Mouse (Mus musculus) spleen, adult 18-20 months (tissue): Measurements from ENCODE around the gene Cfap77.
"Not testable (repeated sequence)": the region's sequence is repeated elsewhere in the genome, so short reads cannot be mapped to it uniquely, and the experiment has no call there.

Source experiments
- DNase-seq, 2 experiments: peaks; one replicate each; pipeline ENCODE4 v3.0.0; 2022; ENCODE audit warnings: mixed read lengths in 2 of 2

Gene Cfap77

GRCm38 (mm10) chr2:29054991-29055390 is at the start of gene Cfap77:
Gene Cfap77, minus strand, starts transcription at chr2:29055066.
- DNase-seq: peak; percentile 53 to 75

DNA sequence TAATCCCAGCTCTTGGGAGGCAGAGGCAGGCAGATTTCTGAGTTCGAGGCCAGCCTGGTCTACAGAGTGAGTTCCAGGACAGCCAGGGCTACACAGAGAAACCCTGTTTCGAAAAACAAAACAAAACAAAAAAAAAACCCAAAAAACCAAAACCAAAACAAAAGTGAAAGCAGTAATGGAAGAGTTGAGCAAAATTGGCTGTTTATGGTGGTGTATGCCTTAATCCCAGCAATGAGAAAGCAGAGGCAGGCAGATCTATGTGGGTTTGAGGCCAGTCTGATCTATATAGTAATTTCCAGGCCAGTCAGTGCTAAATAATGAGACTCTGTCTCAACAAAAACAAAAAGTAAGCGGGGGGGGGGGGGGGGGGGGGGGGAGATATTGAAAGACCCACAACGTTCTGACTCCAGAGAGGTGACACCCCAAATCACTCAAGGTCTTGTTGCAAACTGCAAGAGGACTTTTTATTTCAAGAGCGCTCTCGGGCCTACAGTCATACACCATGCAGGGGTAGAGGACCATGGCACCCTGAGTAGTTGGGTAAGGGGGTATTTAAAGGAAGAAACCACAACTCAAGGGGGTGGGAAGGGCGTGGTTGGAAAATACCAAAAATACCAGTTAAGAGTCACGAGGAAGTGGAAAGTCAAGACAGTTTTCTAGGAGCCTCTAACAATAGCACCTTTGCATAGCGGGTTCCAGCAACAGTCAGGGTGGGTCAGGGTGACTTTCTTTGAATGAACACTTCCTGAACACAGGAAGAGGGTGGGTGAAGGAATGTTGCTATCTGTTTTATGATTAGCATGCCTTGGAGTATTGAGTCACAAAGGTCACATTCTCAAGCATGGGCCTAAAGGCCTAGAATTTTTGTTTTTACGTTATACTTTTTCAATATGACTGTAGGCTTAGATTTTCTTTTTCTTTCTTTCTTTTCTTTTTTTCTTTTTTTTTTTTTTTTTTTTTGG is 47.8 kb upstream of the Cfap77 start:
- not testable (repeated sequence) for DNase-seq

- no peak for DNase-seq
These were observed 46.1 kb upstream of the Cfap77 start for GRCm38 (mm10) chr2:29100822-29101534.

- DNase-seq: no peak
These were observed 44.8 kb upstream of the Cfap77 start for GRCm38 (mm10) chr2:29099646-29100045.

GRCm38 (mm10) chr2:29098786-29099185 is 43.9 kb upstream of the Cfap77 start:
- DNase-seq: no peak

DNA sequence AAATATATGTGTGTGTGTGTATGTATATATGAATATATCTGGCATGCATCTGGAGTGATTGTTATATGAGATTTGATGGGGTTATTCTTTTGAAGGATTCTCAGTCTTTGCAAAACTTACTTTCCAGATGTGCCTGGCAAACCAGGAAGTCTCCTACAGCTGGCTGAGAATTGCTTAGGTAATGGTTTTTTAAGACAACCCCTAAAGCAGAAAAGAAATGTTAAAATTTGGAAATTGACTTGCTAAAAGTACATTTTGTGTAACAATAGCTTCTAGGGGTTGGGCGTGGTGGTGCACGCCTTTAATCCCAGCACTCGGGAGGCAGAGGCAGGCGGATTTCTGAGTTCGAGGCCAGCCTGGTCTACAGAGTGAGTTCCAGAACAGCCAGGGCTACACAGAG is 43.1 kb upstream of the Cfap77 start:
- DNase-seq: not testable (repeated sequence)

DNA sequence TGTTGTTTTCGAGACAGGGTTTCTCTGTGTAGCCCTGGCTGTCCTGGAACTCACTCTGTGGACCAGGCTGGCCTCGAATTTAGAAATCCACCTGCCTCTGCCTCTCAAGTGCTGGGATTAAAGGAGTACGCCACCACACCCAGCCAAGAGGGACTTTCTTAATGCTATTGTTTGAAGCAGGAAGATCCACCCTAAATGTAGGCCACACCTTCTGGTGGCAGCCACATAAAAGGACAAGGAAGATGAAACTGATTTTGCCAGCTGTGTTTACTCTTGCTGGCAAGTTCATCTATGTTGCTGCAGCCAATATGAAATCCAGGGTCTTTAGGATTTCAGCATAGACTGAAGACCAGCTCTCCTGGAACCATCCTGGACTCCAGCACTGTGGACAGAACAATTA is 42.6 kb upstream of the Cfap77 start:
- no peak for DNase-seq

DNA sequence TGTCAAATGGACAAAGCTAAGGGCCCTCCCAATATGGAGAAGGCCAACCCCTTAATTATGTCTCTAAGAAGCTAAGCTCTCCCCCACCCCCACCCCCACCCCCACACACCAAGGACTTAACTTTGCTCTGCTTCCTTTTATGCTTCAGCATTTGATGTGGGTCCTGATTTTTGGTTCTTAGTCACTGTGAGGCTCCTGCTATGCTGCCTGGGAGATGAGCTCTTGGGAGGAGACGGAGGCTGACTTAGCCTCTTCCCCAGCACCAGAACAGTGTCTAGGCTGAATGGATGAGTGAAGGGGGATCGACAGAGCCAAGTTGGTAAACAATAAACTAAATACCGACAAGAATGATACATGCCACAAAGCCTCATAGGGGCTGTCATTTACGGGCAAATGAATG is 41.9 kb upstream of the Cfap77 start:
- DNase-seq: no peak

- DNase-seq: no peak
These were observed 40.8 kb upstream of the Cfap77 start for GRCm38 (mm10) chr2:29095674-29096073.

DNA sequence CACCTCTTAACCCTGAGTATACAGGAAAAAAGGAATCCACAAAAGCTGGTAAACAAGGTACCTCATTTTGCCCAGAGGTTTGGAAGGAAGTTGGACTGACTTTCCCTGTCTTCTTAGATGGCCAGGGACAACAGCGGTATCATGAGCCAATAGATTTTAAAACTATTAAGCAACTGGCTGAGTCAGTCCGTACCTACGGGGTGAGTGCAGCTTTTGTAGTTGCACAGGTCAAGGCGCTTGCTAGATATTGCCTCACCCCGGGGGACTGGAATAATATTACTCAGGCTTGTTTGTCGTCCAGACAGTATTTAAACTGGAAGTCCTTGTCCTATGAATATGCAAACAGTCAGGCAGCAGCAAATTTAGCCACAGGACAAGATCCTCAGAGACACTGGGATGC is 34.4 kb upstream of the Cfap77 start:
- DNase-seq: not testable (repeated sequence)

DNA sequence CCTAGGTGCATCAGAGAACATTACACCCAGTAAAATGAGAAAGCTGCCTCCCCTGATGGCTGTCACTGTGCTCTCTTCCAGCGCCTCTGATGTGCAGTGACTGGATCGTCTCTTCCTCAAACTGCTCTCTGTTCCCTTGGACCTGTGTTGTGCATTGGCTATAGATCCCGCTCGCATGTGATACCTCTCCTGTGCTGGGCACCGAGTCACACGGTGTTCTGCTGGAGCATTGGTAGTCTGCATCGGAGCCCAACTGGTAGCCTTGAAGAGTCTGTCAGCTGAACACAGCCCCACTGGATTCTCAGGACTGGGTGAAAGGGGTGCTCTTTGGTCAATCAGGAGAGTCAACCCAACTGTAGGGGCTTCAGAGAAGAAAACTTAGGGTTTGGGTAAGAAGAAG is 31.2 kb upstream of the Cfap77 start:
- DNase-seq: no peak

DNA sequence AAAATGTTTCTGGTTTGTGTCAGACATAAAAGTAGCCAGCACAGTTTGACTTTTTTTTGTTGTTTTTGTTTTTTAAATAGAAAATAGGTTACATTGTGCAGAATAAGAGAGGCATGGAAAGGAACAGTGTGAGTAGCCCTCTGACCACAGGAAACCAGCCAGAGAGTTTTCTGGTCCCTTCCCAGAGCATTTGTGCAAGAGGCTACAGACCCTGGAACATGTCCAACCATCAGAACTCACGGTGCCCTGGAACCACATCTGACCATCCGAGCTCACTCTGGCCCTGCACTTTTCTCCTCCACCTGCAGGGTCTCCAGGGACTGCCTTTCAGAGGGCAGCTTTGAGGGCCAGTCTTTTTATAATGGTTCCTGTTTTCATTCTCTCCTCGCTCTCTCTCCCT is 27.1 kb upstream of the Cfap77 start:
- DNase-seq: no peak

GRCm38 (mm10) chr2:29076226-29076625 is 21.4 kb upstream of the Cfap77 start:
- no peak for DNase-seq

DNA sequence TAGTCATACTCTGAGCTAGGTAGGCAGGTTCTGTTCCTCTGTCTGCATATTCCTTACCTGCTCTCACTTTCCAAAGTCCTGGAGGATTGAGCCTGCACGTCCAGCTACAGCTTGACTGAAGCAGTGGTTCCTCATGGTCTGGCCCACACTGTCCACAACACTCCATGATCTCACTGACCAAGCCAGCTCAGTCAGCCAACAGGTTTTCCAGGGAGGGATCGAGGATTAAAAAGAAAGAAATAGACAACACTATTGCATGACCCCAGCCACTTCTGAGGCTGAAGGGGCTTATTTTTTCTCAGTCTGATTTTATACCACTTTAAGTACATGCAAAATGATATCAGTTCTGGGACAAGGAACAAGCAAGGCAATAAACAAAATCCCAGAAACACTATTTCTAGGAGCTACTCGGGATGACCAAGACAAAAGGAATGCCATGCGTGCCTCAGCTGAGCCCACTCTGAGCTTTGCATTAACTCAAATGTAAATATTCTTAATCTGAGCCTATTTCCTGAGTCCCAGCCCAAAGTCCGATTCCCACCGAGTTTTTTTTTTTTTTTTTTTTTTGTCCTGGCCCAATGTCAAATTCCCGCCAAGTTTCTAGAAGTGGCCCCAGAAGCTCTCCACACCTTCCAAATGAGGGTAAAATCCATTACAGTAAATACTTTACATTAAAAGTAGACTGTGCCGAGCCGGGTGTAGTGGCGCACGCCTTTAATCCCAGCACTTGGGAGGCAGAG is 20.6 kb upstream of the Cfap77 start:
- DNase-seq: no peak

- no peak for DNase-seq
These were observed 19.8 kb upstream of the Cfap77 start for GRCm38 (mm10) chr2:29074676-29075075.

- no peak for DNase-seq
These were observed 11.5 kb upstream of the Cfap77 start for GRCm38 (mm10) chr2:29066410-29066809.

DNA sequence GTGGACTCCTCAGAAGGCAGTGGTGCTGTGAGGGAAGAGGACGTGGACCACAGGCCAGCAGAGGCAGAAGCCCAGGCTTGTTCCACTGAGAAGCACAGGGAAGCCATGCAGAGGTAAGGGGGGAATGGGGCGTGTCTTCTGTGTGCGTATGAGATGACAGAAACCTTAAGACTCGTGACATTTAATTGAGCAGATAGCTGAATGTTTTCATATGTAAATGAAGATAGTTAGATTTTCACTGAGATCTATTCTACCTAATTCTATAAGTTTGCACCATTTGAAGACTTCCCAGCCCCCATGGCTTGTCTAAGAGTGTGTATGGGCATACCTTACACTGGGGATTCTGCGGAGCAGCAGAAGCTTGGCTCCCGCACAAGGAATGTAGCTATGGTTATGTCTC is 10.9 kb upstream of the Cfap77 start:
- DNase-seq: no peak

DNA sequence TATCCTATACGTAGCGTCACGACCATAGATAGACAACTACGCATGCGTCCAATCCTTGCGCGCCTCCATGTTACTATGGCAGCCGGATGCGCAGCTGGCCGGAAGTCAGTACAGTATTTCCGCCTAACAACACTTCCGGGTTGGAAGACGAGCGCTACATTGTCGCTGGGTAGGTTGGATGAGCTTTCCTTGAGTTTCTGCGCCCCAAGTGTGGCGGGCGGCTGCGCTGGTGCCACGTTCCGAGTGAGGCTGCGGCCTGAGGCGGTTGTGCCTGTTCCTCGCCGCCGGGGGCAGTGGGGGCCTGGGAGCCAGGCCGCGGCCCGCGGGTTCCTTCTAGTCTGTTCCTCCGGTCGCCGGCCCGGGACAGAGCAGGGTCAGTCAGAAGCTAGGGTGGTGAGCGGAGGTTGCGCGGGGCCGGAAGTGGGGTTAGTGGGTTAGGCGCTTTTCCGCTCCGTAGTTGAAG is 5.3 kb upstream of the Cfap77 start, which contains the start of gene Ttf1:
Ttf1 (plus strand) TSS at position 128 of the 463 bp plus-strand sequence.
- peak; percentile 78 for DNase-seq

DNA sequence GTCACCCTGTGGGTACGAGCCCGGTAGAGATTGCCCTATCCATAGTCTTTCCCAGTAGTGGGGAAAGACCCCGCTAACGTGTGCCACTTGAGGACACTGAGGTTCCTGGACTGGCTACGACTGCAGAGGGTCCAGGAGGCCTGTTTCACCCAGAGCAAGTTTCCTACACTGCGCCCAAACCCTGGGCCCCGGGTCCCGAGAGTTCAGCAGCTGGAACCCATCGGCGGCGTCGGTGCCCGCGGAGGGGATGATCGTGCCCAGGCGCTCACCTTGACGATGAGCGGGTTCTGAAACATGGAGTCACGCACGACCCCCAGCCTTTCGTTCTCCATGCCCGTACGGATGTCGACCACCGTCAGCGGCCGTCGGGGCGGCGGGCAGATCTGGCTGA is 326 bp downstream of the Cfap77 start:
- DNase-seq: no peak

DNA sequence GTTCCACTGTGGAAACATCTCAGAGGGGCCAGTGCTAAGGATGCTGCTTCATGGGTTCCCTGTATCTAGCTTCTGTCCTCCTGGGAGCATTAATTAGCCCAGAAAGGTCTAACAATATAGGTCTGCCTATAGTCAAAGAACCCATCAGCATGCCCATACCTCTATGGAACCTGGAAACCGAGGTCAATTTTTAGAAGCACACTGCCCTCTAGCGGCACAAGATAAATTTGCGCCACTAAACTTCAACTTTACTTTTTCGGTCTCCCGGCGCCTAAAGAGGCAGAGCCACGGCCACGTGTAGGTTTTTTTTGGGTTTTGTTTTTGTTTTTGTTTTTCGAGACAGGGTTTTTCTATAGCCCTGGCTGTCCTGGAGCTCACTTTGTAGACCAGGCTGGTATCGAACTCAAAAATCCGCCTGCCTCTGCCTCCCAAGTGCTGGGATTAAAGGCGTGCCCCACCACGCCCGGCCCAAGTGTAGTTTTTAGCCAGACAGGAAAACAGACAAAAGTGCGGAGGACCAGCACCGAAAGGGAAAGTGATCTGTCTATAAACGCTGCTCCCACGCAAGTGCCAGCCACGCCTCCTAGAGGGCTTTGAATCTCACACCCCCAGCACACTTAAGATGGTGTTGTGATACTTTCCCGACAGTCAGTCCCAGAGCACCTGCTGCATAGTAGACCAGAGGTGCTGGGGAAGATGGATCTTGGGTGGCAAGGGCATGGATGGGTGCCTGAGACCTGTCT is 893 bp downstream of the Cfap77 start:
- peak; percentile 13 to 62 for DNase-seq

- DNase-seq: peak; percentile 38 to 69
These were observed 1.9 kb downstream of the Cfap77 start for GRCm38 (mm10) chr2:29052943-29053454.

DNA sequence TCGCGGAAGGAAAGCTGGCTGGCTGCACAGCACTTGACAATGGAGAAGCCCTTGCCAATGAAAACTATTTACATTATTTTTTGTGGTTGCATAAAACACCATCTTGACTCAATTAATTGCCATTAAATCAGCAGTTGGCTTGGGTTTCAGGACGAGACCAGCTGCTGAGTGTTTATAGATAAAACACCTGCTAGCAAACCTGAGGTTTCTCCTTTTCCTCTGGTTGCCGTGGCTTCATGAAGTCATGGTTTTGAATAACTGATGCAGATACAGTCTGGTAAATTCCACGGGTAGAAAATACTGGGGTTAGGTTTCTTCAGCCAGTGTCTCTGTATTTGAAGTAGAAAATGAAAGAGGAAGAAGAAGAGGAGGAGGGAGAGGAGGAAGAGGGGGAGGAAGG is 2.9 kb downstream of the Cfap77 start:
- no peak for DNase-seq
